Mouse (Mus musculus) ES-Bruce4 (cell line): Measurements from ENCODE around the gene Ppp1r9b. TPM values are rescaled to one million over a fixed set of nuclear protein-coding genes. Genes with fewer than 3 reads are reported as not detected.

ENCODE experiments used
- H3K27ac ChIP-seq: 2 replicates; pipeline ENCODE4 v1.5.1; 2012; ENCODE audit warnings: low read length, inconsistent platforms; ENCODE audit not compliant: insufficient read depth
- H3K27me3 ChIP-seq: 2 replicates; pipeline ENCODE4 v1.6.1; 2012; ENCODE audit warnings: mild to moderate bottlenecking, low read length, inconsistent platforms; ENCODE audit not compliant: control insufficient read depth, poor library complexity, insufficient read depth, severe bottlenecking
- H3K36me3 ChIP-seq: 2 replicates; pipeline ENCODE4 v1.6.1; 2012; ENCODE audit warnings: inconsistent platforms, mild to moderate bottlenecking, low read length, moderate library complexity; ENCODE audit not compliant: control insufficient read depth, poor library complexity, insufficient read depth, severe bottlenecking
- H3K4me1 ChIP-seq: one replicate; pipeline ENCODE4 v1.8.1; 2011; ENCODE audit warnings: low read length; ENCODE audit not compliant: control insufficient read depth, insufficient read depth
- H3K4me3 ChIP-seq: 2 replicates; pipeline ENCODE4 v1.5.1; 2011; ENCODE audit warnings: low read depth, mild to moderate bottlenecking, low read length
- H3K9ac ChIP-seq: 2 replicates; pipeline ENCODE4 v1.6.1; 2012; ENCODE audit warnings: low read depth, mild to moderate bottlenecking, inconsistent platforms; ENCODE audit not compliant: poor library complexity, severe bottlenecking
- H3K9me3 ChIP-seq: replicated peaks from 2 replicates; pipeline ENCODE4 v1.6.1; 2012; ENCODE audit warnings: mild to moderate bottlenecking, low read length, inconsistent platforms; ENCODE audit not compliant: control insufficient read depth, poor library complexity, insufficient read depth, severe bottlenecking
- CTCF ChIP-seq: IDR thresholded peaks from one replicate; pipeline ENCODE4 v1.8.1; 2011; ENCODE audit warnings: low read depth, low read length
- EP300 ChIP-seq: IDR thresholded peaks from 2 replicates; pipeline ENCODE4 v1.6.1; 2011; ENCODE audit warnings: low read depth, low read length; ENCODE audit not compliant: insufficient read depth
- POLR2A ChIP-seq: IDR thresholded peaks from one replicate; pipeline ENCODE4 v1.8.1; 2011; ENCODE audit warnings: low read length; ENCODE audit not compliant: insufficient read depth
- polyA plus RNA-seq: library from polyadenylated mRNA; stranded (reverse); fragments of >200 nt; gene quantifications from 2 replicates; pipeline ENCODE4 v1.2.4, GENCODE M21; 2011; ENCODE audit warnings: low read depth; ENCODE audit not compliant: missing spikeins, insufficient read depth, insufficient read length

Gene Ppp1r9b
- polyA plus RNA-seq, 1 experiment = 20.3 TPM

- TF ChIP-seq POLR2A (no peak), EP300 (no peak), CTCF (no peak)
- no peaks in the 10 kb centered on the region for H3K27me3 ChIP-seq
- no peak overlapping the region for H3K9ac ChIP-seq
- no peak overlapping the region for H3K27ac ChIP-seq
- H3K9me3 ChIP-seq = no peaks in the 10 kb centered on the region
- H3K4me3 ChIP-seq = no peak overlapping the region
- H3K4me1 ChIP-seq = peaks cover 1% of the 10 kb centered on the region
- no peaks in the 10 kb centered on the region for H3K36me3 ChIP-seq
Observed at GRCm38 (mm10) chr11:95037306-95037705, 46.5 kb downstream of the Ppp1r9b start.

DNA sequence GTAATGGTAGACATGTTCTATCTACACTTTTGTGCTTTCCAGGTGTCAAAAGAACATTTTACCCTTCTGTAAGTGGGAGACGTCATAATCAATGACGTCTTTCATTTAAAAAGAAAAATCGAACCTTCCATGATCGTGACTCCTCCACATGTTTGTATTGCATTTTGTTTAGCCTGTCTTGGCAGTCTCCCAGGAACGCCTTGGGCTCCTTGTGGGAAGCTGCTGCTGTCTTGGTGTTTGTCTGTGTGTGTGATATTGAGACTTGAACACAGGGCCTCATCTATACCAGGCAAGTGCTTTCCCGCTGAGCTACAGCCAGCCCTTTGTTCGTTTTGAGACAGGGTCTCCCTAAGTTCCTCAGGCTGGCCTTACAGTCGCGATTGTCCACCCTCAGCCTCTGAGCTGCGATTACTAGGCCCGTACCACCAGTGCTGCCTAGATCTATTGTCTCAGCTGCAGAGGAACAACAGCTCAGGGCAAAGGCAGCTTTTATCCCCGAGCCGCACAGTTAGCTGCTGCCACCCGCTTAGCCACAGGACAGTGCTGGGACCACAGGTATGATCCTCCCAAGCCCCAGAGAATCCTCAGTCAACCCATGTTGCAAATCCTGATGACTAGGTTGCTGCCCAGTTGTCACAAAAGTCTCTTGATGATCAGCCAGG, 47.5 kb downstream of the Ppp1r9b start:
- Histone ChIP-seq H3K9ac (no peak overlapping the region), H3K4me1 (no peaks in the 10 kb centered on the region), H3K9me3 (no peaks in the 10 kb centered on the region), H3K36me3 (no peaks in the 10 kb centered on the region), H3K27me3 (no peaks in the 10 kb centered on the region), H3K4me3 (no peak overlapping the region), H3K27ac (no peak overlapping the region)
- no peak for TF ChIP-seq POLR2A
- TF ChIP-seq EP300 = no peak
- TF ChIP-seq CTCF = no peak

DNA sequence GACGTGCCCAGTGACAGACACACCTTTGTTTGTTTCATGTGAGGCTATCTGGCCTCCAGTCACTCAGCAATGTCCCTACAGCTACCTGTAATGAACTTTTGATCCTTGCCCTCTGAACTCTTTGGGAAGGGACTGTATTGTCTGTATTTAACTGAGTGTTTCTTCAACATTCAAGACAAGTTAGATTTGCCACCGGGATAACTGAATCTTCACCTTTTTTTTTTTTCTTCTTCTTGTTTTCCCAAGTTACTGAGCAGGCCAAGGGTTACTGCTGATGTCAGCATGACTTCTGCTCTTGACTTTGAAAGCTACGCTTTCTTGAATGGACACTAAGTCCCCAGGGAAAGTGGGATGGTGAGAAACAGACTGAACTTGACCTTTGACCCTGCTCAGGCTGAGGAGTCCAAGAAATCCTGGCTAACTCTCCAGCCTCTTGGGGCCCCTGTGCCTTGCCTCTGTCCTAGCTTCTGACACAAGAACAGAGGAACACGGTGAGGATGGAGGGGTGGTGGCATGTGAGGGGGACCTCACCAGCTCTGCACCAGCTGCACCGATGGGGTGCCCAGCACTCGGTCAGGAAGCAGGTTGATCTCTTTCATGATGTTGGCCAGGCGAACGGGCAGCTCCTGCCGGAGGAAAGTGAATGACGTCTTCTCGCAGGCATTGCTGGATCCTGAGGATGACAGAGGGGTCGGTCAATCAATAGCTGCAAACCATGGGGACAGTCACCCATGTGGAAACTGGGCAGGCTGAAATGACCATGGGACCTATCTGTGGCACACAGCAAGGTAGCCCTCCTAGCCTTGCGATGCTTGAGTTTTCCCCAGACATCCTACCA, 48.2 kb downstream of the Ppp1r9b start:
- Histone ChIP-seq H3K27ac (no peak overlapping the region), H3K27me3 (no peaks in the 10 kb centered on the region), H3K4me1 (no peaks in the 10 kb centered on the region), H3K9ac (no peak overlapping the region), H3K36me3 (no peaks in the 10 kb centered on the region), H3K9me3 (no peaks in the 10 kb centered on the region), H3K4me3 (no peak overlapping the region)
- no peak for TF ChIP-seq CTCF
- TF ChIP-seq EP300 = no peak
- no peak for TF ChIP-seq POLR2A

DNA sequence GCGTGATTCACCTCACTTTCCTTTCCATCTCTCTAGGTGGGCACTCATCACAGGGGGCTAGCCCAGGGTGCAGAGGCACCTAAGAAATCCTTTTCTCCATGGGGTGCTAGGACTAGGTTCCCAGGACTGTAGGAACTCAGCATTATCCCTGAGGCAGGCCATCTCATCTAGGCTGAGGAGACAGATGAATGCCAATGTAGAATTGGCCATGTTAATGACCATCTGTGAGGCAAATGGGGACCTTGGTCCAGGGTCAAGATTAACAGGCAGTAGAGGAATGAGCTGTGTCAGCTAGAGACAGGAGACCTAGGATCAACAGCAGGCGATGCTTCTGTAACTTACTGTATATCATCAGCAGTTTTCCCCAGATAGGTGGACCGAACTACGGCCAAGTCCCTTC, 48.9 kb downstream of the Ppp1r9b start:
- Histone ChIP-seq H3K36me3 (no peaks in the 10 kb centered on the region), H3K9me3 (no peaks in the 10 kb centered on the region), H3K27me3 (no peaks in the 10 kb centered on the region), H3K4me1 (no peaks in the 10 kb centered on the region), H3K27ac (no peak overlapping the region), H3K4me3 (no peak overlapping the region), H3K9ac (no peak overlapping the region)
- TF ChIP-seq CTCF = no peak
- TF ChIP-seq POLR2A = no peak
- no peak for TF ChIP-seq EP300

GRCm38 (mm10) chr11:95040491-95041138, 49.8 kb downstream of the Ppp1r9b start:
- Histone ChIP-seq H3K27ac (no peak overlapping the region), H3K4me3 (peak overlapping the region; percentile 79), H3K9me3 (no peaks in the 10 kb centered on the region), H3K4me1 (no peaks in the 10 kb centered on the region), H3K27me3 (no peaks in the 10 kb centered on the region), H3K9ac (peak overlapping the region; percentile 54), H3K36me3 (no peaks in the 10 kb centered on the region)
- no peak for TF ChIP-seq EP300
- no peak for TF ChIP-seq POLR2A
- TF ChIP-seq CTCF = no peak

DNA sequence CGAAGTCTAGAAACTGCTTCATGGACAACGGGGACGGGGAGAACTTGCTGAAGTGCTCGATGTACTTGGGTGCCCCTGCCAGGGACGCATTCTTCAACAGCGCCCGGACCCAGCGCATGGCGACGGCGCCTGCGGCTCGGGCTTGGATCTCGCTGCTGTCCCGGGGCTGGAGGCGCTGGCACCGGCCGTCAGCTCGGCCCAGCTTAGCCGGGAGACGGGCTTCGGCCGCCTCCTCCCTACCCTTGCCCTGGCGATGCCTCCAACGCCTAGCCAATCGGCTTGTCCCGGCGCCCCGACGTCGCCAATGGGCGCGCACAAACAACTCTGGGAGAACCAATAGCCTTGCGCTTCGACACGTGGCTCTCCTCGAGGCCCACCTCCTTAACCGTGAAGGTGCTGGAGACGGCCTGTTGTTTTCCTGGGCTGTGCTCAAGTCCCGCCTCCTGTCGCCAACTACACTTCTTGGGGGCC, 50.3 kb downstream of the Ppp1r9b start, which contains the start of gene Pdk2:
Gene Pdk2, minus strand, starts transcription at position 216 of the 471 bp plus-strand sequence.
- H3K9me3 ChIP-seq = no peaks in the 10 kb centered on the region
- H3K9ac ChIP-seq = peak within 1 kb of the TSS; percentile 54
- H3K4me3 ChIP-seq = peak within 1 kb of the TSS; percentile 79
- H3K36me3 ChIP-seq = no peaks in the 10 kb centered on the region; the same call in 1 of the 2 replicates
- H3K27me3 ChIP-seq = no peaks in the 10 kb centered on the region
- H3K27ac ChIP-seq = no peak within 1 kb of the TSS
- TF ChIP-seq EP300 = no peak
- no peak for TF ChIP-seq POLR2A
- TF ChIP-seq CTCF = no peak
- H3K4me1 ChIP-seq = no peaks in the 10 kb centered on the region
